Mouse (Mus musculus): ENCODE data around the gene Apool. TPM values are rescaled to one million over a fixed set of nuclear protein-coding genes. Genes with fewer than 3 reads are reported as not detected.

The Apool gene
- 3.6 and 5.7 TPM in 2 replicates for total RNA-seq (2014; rRNA removed)
- polyA plus RNA-seq (2015; fragmentation: Nextera tagmentation; extraction: Ambion mirVana) = 9.2 and 9.7 TPM in 2 replicates

- no peaks in the 10 kb centered on the region for H3K36me3 ChIP-seq (ENCODE audit: insufficient read depth, low read length)
- H3K4me1 ChIP-seq (ENCODE audit: insufficient read depth, low read length) = no peaks in the 10 kb centered on the region
- peak within 1 kb of the TSS; percentile 44; the same call in 1 of the 2 replicates for H3K9ac ChIP-seq (replicated peaks; ENCODE audit: low read length, poor library complexity, severe bottlenecking)
- no peaks in the 10 kb centered on the region for H3K9me3 ChIP-seq (ENCODE audit: low read length)
- peak; percentile 84 for DNase-seq (ENCODE audit: low spot score)
- peak within 1 kb of the TSS; percentile 55 for H3K4me3 ChIP-seq (ENCODE audit: low read depth, low read length)
- WGBS = 29% methylated on average over 18 of the region's 18 CpGs
- peak within 1 kb of the TSS; percentile 47 for H3K4me2 ChIP-seq (ENCODE audit: low read depth, low read length, poor library complexity, severe bottlenecking)
- ATAC-seq (ENCODE audit: low FRiP score) = peak; percentile 92
- no peaks in the 10 kb centered on the region for H3K27me3 ChIP-seq (ENCODE audit: insufficient read depth, low read length)
- no peak for TF ChIP-seq CTCF (IDR thresholded peaks at IDR 0.05)
- no peak within 1 kb of the TSS for H3K27ac ChIP-seq (ENCODE audit: low read depth, low read length)
These were observed at the start of gene Apool for GRCm38 (mm10) chrX:112310804-112311530. Gene Apool, plus strand, starts transcription at chrX:112311334.

DNA sequence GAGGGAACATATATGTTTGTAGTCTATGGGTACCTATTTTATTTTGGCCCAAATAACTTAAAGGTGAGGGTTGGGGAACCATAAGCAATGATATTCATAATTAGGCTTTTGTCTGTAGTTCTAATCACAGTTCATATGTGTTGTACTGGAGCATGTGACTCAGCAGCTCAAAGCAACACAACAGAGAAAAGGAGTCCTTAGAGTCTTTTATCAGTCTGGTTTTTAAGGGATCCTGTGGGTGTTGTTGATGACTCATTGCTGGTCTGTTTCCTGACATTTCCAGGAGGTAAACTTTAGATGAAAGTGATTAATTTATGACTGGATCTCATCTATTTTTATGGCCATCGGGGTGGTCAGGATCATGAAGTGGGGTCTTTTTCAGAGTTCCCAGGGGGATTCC lies 37.6 kb upstream of the Apool start:
- no peaks in the 10 kb centered on the region for H3K36me3 ChIP-seq (ENCODE audit: insufficient read depth, low read length)
- no peak overlapping the region for H3K4me3 ChIP-seq (ENCODE audit: low read depth, low read length)
- 67% methylated on average over 1 of the region's 1 CpGs for WGBS
- DNase-seq (ENCODE audit: low spot score) = no peak
- no peak overlapping the region for H3K27ac ChIP-seq (ENCODE audit: low read depth, low read length)
- ATAC-seq (ENCODE audit: low FRiP score) = no peak
- H3K27me3 ChIP-seq (ENCODE audit: insufficient read depth, low read length) = no peaks in the 10 kb centered on the region
- H3K4me1 ChIP-seq (ENCODE audit: insufficient read depth, low read length) = no peaks in the 10 kb centered on the region
- no peak overlapping the region for H3K9ac ChIP-seq (replicated peaks; ENCODE audit: low read length, poor library complexity, severe bottlenecking)
- no peak overlapping the region for H3K4me2 ChIP-seq (ENCODE audit: low read depth, low read length, poor library complexity, severe bottlenecking)
- no peaks in the 10 kb centered on the region for H3K9me3 ChIP-seq (ENCODE audit: low read length)
- no peak for TF ChIP-seq CTCF (IDR thresholded peaks at IDR 0.05)

- no peak overlapping the region for H3K27ac ChIP-seq (ENCODE audit: low read depth, low read length)
These were observed 375 bp downstream of the Apool start for GRCm38 (mm10) chrX:112311531-112311887.

GRCm38 (mm10) chrX:112312094-112312493 lies 960 bp downstream of the Apool start:
- no peaks in the 10 kb centered on the region for H3K27me3 ChIP-seq (ENCODE audit: insufficient read depth, low read length)
- no peaks in the 10 kb centered on the region for H3K9me3 ChIP-seq (ENCODE audit: low read length)
- H3K4me2 ChIP-seq (ENCODE audit: low read depth, low read length, poor library complexity, severe bottlenecking) = peak overlapping the region; percentile 47
- peak overlapping the region; percentile 55 for H3K4me3 ChIP-seq (ENCODE audit: low read depth, low read length)
- ATAC-seq (ENCODE audit: low FRiP score) (no peak), DNase-seq (ENCODE audit: low spot score) (no peak)
- TF ChIP-seq CTCF (IDR thresholded peaks at IDR 0.05) = no peak
- no peak overlapping the region for H3K9ac ChIP-seq (replicated peaks; ENCODE audit: low read length, poor library complexity, severe bottlenecking)
- H3K36me3 ChIP-seq (ENCODE audit: insufficient read depth, low read length) = no peaks in the 10 kb centered on the region
- no peak overlapping the region for H3K27ac ChIP-seq (ENCODE audit: low read depth, low read length)
- 56% methylated on average over 1 of the region's 1 CpGs for WGBS
- no peaks in the 10 kb centered on the region for H3K4me1 ChIP-seq (ENCODE audit: insufficient read depth, low read length)

More at GRCm38 (mm10) chrX:112311531-112311887, 375 bp downstream of the Apool start:
- no peak for TF ChIP-seq CTCF (IDR thresholded peaks at IDR 0.05)
- Histone ChIP-seq H3K4me1 (ENCODE audit: insufficient read depth, low read length) (no peaks in the 10 kb centered on the region), H3K4me2 (ENCODE audit: low read depth, low read length, poor library complexity, severe bottlenecking) (peak overlapping the region; percentile 47), H3K36me3 (ENCODE audit: insufficient read depth, low read length) (no peaks in the 10 kb centered on the region), H3K4me3 (ENCODE audit: low read depth, low read length) (peak overlapping the region; percentile 55), H3K9ac (replicated peaks; ENCODE audit: low read length, poor library complexity, severe bottlenecking) (peak overlapping the region; percentile 44; the same call in 1 of the 2 replicates), H3K9me3 (ENCODE audit: low read length) (no peaks in the 10 kb centered on the region), H3K27me3 (ENCODE audit: insufficient read depth, low read length) (no peaks in the 10 kb centered on the region)
- ATAC-seq (ENCODE audit: low FRiP score) (peak; percentile 41; the same call in 1 of the 2 replicates), DNase-seq (ENCODE audit: low spot score) (no peak)
- 11% methylated on average over 12 of the region's 12 CpGs for WGBS

DNA sequence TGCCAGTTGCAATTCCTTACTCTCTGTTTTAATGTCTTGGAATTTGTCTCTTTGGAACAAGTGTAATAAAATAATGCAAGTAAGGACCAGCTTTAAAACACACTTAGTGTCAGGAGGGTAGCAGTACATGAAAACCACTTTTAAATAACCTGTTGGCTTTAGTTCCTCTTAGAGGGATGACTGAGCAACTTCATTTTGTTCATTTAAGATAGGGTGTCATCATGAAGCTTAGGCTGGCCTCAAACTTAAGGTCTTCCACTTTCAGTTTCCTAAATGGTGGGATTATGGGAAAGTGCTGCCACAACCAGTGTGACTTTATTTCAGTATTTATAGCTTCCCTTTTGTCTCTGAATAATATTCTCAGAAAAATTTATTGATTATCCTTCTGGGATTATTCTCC lies 9.1 kb downstream of the Apool start:
- Histone ChIP-seq H3K27ac (ENCODE audit: low read depth, low read length) (no peak overlapping the region), H3K36me3 (ENCODE audit: insufficient read depth, low read length) (no peaks in the 10 kb centered on the region), H3K4me3 (ENCODE audit: low read depth, low read length) (no peak overlapping the region), H3K27me3 (ENCODE audit: insufficient read depth, low read length) (no peaks in the 10 kb centered on the region), H3K9ac (replicated peaks; ENCODE audit: low read length, poor library complexity, severe bottlenecking) (no peak overlapping the region), H3K9me3 (ENCODE audit: low read length) (no peaks in the 10 kb centered on the region), H3K4me2 (ENCODE audit: low read depth, low read length, poor library complexity, severe bottlenecking) (no peak overlapping the region), H3K4me1 (ENCODE audit: insufficient read depth, low read length) (no peaks in the 10 kb centered on the region)
- no peak for ATAC-seq (ENCODE audit: low FRiP score)
- no peak for TF ChIP-seq CTCF (IDR thresholded peaks at IDR 0.05)
- no peak for DNase-seq (ENCODE audit: low spot score)

DNA sequence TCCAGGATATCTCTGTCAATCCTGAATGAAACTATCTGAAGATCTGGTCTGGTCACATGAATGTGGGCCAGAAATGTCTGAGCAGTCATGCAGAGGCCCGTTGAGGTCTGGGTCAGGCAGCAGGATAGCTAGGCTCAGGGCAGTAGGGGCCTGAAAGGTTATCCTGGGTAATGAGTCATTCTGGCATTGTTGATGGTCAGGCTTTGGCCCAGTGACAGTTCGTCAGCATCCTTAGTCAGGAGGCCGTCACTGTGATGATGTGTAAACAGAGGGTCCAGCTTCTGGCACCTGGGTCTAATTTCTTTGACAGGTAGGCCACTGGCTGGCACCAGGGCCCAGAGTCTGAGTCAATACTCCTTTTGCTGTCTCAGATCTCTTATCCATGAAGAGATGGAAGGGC lies 28.4 kb downstream of the Apool start:
- no peak for TF ChIP-seq CTCF (IDR thresholded peaks at IDR 0.05)
- WGBS = 83% methylated on average over 3 of the region's 3 CpGs
- DNase-seq (ENCODE audit: low spot score) = no peak
- Histone ChIP-seq H3K27me3 (ENCODE audit: insufficient read depth, low read length) (no peaks in the 10 kb centered on the region), H3K36me3 (ENCODE audit: insufficient read depth, low read length) (no peaks in the 10 kb centered on the region), H3K27ac (ENCODE audit: low read depth, low read length) (no peak overlapping the region), H3K9me3 (ENCODE audit: low read length) (no peaks in the 10 kb centered on the region), H3K9ac (replicated peaks; ENCODE audit: low read length, poor library complexity, severe bottlenecking) (no peak overlapping the region), H3K4me1 (ENCODE audit: insufficient read depth, low read length) (no peaks in the 10 kb centered on the region), H3K4me3 (ENCODE audit: low read depth, low read length) (no peak overlapping the region), H3K4me2 (ENCODE audit: low read depth, low read length, poor library complexity, severe bottlenecking) (no peak overlapping the region)
- ATAC-seq (ENCODE audit: low FRiP score) = no peak
